Mouse (Mus musculus) megakaryocyte, embryonic 14.5 days (primary cell): ENCODE results near the gene Ifi47.

Experiments
- FLI1 ChIP-seq: IDR thresholded peaks from 2 replicates; pipeline ENCODE4 v1.6.1; 2012; ENCODE audit warnings: low read length, inconsistent platforms, mixed read lengths
- GATA1 ChIP-seq: IDR thresholded peaks from 3 replicates; pipeline ENCODE4 v1.6.1; 2012; ENCODE audit warnings: mixed read lengths, low read length, inconsistent platforms, borderline replicate concordance

DNA sequence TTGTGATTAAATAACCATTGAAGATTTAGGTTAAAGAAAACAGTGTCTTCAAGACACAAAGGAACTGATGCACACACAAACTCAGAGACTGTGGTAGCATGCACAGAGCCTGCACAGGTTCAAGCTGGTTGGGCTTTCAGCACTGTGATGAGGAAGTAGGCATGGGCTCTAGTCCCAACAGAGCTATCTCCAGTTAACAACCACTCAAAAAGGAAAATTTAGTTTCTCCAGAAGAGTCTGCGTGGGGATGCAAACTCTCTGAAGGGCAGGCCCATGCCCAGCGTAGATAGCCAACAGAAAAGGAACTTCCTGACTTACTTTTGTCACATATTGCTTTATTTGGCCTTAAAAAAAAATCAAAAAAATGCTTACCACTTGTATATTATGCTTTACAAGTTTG lies 16.4 kb downstream of the Ifi47 start:
- TF ChIP-seq FLI1 (no peak), GATA1 (no peak)
